Mouse (Mus musculus) cerebellum, postnatal 14 days (tissue): ENCODE results near the gene Cep152.
A peak's percentile ranks its signal among the peaks of the same experiment; 100 is the strongest.

Source experiments
- DNase-seq, 2 experiments: peaks; one replicate each; pipeline ENCODE4 v3.0.0; 2021; ENCODE audit warnings: mixed read lengths in 2 of 2

Cep152 gene

DNA sequence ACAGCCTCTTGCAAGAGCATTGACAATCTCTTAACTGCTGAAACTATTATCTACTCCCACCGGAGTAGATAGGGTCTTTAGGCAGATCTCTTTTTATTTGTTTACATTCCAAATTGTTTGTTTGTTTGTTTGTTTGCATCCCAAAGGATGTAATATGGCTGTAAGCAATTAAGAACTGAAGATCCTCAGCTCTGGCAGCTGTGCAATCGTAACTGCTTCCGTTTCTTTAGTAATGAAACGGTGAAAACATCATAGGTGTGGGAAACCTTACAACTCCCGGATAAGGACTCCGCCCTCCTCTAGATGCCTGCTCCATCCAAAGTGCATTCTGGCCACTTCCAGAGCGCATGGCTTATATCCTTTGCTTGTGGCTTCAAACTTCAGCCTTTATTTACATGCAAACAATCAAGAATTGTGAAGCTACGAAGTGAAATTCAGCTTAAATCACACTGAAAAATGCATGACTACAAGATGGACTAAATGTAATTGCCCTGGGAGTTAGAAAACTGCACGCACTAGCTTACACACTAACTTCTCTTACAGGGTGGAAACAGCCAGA is 707 bp downstream of the Cep152 start:
- DNase-seq = no peak

DNA sequence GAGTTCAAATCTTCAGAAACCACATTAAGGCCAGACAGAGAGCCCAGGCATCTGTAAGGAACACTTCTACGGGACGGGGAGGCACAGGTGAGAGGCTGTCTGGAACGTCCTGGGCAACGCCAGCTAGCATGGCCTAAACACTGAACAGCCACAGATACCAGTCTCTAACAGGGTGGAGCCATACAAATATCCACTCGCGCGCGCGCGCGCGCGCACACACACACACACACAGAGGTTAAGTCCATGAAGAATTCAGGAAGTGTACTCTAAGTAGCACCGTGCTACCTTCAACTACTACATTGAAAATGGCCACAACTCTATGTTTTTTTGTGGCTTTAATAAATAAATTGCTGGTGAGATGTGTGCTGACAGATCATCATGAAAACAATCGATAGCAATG is 1.7 kb downstream of the Cep152 start:
- no peak for DNase-seq

DNA sequence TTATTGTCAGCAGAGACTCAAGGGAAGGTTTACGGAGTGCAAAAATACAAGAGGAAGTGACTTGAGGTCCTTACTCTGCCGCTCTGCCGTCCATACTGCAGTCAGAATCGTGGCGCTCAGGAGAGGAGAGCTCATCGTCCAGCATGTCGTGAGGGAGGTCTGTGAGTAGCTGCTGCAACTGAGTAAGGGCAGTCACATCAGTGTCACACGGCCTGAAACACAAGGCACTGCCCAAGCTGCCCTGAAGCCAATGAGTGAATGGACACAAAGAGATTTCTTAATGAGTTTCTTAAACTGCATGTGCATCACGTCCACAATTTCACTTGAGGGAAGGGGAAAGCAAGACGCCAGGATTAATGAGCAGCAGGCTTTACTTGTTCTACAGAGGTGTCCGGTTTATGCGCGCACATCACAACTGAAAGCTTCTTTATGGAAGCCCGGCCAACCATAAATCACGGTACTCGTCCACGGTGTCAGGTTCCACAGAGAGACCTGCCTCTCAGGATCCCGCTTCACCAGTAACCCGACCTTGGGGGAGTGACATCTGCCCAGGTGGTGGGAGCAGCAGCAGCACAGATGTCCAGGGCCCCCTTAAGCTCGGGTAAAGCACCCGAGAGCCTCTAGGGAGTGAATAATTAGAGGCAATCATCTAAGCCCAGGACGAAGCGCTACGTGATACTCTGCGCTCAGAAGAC is 4.6 kb downstream of the Cep152 start:
- no peak for DNase-seq

- DNase-seq = no peak
Observed at GRCm38 (mm10) chr2:125615858-125616424, 9.0 kb downstream of the Cep152 start.

DNA sequence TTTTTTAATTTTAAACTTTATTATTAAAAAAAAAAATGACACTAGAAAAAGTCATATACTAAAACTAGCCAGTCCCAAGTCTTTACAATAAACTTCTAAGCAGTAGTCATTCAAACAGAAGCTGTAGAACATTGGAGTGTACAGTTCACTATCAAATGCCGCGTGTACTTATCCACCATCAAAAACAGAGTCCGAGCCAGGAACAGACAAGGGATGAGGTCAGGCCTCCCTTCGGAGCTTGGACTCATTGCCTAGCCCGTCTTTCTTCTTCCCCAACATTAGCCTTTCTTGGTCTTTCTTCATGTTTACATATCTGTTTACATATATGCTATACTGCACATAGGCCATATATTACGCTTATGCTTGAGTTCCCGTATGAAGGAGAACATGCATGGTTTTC is 9.5 kb downstream of the Cep152 start:
- DNase-seq = no peak

DNA sequence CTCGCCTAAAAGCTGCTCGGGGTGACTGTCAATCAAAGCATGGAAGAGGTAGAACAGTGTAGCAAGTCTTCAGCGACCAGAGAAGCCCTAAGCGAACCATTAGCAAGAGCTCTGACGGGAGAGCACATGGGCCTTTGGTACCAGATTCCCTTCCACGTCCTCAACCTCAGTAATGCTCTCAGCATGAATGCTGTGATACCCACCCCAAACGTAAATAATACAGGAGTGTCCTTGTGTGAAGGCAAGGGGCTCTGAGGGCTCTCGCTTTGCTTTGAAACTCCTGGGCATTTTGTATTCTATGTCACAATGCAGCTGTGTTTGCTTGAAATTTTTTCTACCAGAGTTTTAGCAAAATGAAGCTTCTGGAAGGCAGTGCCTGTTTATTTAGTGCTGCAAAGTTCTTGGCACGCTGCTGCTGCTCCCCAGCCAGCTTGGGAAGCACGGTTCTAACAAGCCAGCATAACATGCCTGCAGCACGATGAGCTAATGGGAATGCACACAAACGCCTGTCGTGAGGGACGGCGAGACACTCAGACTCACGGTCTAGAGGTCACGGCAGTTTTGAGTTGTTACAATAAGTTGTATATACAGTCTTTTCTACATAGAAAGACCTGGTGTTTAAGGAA is 18.6 kb downstream of the Cep152 start:
- DNase-seq = peak in 1 of 2 experiments; percentile 11

GRCm38 (mm10) chr2:125604646-125605045 is 20.3 kb downstream of the Cep152 start:
- DNase-seq = peak; percentile 75 to 79

- no peak for DNase-seq
Observed at GRCm38 (mm10) chr2:125602970-125603369, 21.9 kb downstream of the Cep152 start.

GRCm38 (mm10) chr2:125598958-125599357 is 26.0 kb downstream of the Cep152 start:
- DNase-seq = no peak

DNA sequence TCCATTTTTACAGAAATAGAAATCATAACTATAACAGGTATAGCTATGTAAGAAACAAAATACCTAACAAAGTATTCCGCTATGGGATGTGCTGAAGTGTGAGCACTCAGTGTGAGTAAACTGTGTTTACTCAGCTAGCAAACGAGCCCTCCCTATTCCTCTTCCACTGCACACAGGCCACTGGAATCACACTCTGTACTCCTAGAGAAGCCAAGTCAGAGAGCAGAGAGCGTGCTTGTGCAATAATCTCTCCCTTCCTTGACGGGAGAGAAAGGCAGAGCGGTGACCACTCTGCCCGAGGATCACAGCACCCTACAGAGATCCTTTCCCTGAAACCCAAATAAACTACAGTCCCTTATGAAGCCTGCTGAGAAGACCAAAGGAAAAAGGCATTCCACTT is 26.7 kb downstream of the Cep152 start:
- DNase-seq = no peak

DNA sequence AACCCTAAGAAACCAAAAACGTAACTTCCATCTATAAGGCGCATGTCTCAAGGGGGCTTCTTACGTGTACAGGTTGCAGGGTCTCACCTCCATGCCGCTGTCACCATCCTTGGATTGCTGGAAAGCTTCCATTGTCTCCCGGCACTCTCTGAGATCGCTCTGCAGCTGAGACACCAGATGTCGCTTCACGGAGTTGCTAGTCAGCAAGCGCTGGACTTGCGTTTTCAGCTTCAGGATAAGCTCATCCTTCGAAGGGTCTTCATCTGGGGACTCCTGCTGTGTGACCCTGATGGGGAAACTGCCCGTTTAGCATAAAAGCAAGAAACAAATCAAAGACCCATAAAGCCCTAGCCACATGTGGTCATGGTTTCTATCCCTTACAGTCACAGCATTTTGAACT is 30.1 kb downstream of the Cep152 start:
- DNase-seq = no peak

GRCm38 (mm10) chr2:125594072-125594471 is 30.8 kb downstream of the Cep152 start:
- DNase-seq = no peak

DNA sequence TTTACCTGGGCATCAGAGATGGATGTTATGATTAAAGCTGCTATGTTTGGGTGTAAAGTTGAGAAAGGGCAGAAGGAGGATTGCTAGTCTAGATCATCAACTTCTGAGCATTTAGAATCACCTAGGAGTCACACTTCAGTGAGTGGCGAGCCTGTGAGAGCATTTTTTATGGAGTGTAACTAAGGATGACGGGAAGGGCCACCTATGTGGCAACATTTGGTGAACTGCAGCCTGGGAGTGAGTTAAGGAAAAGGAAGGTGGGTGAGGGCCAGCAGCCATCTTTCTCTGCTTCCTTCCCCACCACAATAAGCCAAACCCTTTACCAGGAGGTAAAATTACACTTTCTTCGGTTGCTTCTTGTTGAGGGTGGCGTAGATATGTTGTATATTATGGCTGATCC is 33.0 kb downstream of the Cep152 start:
- no peak for DNase-seq

DNA sequence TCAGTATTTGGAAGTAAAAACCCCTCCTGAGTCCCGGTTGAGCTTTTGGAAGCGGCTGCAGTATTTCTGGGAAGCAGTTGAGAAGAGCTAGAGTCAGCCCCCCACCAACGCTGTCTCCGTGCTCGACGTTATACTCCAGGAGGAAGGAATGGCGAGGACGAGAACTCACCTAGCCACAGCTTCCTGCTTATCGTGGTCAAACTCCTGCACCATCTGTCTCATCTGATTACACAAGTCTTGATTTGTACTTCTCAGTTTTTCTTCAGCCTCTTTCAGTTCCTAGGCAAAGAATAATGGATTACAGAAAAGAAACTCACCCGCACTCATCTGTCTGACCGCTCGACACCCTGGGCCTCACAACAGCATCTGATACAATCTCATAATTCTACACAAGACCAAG is 35.6 kb downstream of the Cep152 start:
- no peak for DNase-seq

DNA sequence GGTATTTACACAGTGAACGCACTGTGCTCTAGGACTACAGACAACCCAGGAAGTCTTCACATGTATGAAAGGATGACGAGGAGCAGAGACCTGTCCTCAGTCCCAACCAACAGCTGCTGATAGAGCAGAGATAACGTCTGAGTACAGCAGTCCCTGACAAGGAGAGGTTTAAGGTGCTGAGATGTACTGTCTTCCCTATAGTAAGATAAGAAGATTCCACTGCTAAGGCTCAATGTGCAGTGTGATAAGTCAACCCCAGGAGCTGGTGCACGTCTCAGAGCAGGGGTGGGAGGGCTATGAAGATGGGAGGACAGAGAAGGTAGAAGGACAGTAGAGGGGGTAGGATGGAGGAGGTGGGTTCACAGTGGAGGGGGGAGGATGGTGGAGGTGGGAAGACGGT is 43.8 kb downstream of the Cep152 start:
- no peak for DNase-seq

DNA sequence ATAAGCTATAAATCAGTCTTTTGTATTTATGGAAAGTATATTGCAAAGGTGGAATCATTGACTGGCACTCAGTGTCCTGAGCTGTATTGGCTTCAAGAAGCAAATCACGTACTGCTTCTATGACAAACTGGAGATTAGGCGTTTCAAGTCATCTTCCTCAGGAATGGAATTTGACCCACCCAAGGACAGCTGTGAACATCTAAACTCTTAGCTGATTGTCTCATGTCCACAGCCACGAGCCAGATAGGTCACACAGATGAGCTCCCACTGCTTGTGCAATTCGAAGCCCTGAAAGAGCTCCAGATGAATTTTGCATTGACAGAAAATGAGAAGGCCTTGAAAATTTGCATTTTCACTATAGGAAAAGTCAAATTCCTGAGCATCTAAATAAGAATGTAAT is 47.2 kb downstream of the Cep152 start:
- DNase-seq = no peak

DNA sequence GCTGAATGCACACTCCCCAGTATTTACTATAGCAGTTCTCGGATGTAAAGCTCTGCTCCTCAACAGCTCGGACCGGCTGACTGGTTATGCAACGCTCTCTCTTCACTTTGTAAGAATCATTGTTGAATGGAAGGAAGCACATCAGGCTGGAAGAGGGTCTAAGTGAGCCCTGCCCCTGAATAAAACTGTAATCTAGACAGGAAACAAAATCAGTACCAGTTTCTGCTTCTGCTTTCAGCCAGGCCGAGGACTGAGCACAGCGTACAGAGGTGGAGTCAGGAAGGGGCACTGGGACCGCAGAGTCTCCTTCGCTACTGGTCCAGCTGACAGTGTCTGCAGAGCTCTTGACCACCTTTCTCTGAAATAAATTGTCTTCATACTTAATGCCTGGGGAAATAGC is 48.4 kb downstream of the Cep152 start:
- no peak for DNase-seq

DNA sequence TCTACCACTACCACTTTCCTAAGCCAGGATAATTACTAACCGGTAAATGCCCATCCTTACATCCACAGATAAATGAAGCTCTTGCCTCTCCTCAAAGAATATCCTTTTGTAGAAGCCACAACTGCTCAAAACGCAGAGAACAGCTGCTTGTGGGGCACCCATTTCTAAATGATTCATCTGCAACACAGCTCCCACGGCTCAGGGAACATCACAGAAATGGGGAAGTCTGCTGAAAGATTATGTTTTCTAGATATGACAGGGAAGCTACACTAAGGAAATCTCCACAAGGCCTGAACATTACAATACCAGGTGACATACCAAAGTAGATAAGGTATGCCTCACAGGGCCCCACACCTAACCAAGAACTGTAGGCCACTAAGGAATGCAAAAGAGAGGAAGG is 49.1 kb downstream of the Cep152 start:
- no peak for DNase-seq

- peak; percentile 33 to 56 for DNase-seq
Observed at GRCm38 (mm10) chr2:125563884-125564283, 61.0 kb downstream of the Cep152 start.

GRCm38 (mm10) chr2:125562407-125562806 is 62.5 kb downstream of the Cep152 start:
- DNase-seq = no peak

GRCm38 (mm10) chr2:125560037-125560436 is 64.9 kb downstream of the Cep152 start:
- DNase-seq = no peak

- peak; percentile 12 to 20 for DNase-seq
Observed at GRCm38 (mm10) chr2:125558634-125559589, 66.0 kb downstream of the Cep152 start.

DNA sequence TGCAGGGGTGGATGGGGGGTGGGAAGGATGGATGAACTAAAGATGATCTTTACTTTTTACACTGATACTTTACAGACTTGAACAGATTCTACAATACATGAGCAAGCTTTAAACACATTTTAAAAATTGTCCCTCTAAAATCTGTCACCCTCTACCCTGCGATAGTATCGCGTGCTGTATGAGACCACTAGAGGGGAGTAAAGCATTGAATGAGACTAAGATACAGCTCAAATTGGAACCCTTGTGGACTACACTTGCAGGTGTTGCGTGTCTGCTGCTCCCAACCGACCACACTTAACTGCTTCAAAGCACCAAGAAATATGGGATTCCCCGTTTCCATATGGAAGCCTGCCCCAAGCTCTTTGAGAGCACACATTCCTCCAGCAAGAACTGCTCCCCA is 69.1 kb downstream of the Cep152 start:
- DNase-seq = no peak
